Mouse (Mus musculus) stomach, embryonic 14.5 days (tissue): Measurements from ENCODE around the gene Gm6377. TPM values are rescaled to one million over a fixed set of nuclear protein-coding genes. Genes with fewer than 3 reads are reported as not detected.

Experiments used
- ATAC-seq: fragments of 200-750 bp; cut with Nextera tagmentation; 2 replicates; pipeline ENCODE4 v1.8.0; 2017; ENCODE audit warnings: low read depth, moderate TSS enrichment; ENCODE audit not compliant: insufficient number of reproducible peaks, insufficient read depth, low FRiP score
- H3K27ac ChIP-seq: fragments of 300-500 bp; sonication (generic); 2 replicates; pipeline ENCODE4 v1.5.1; 2014; ENCODE audit warnings: mild to moderate bottlenecking, low read length, moderate library complexity, mixed read lengths
- H3K27me3 ChIP-seq: fragments of 300-500 bp; sonication (generic); 2 replicates; pipeline ENCODE4 v1.6.1; 2014; ENCODE audit warnings: low read length, control low read depth, mixed read lengths; ENCODE audit not compliant: control insufficient read depth, insufficient read depth
- H3K36me3 ChIP-seq: fragments of 300-500 bp; sonication (generic); 2 replicates; pipeline ENCODE4 v1.6.1; 2014; ENCODE audit warnings: mild to moderate bottlenecking, control low read depth, low read length, moderate library complexity, mixed read lengths; ENCODE audit not compliant: control insufficient read depth, insufficient read depth
- H3K4me1 ChIP-seq: fragments of 300-500 bp; sonication (generic); 2 replicates; pipeline ENCODE4 v1.6.1; 2014; ENCODE audit warnings: low read length, control low read depth, mixed read lengths; ENCODE audit not compliant: control insufficient read depth, insufficient read depth
- H3K4me2 ChIP-seq: fragments of 300-500 bp; sonication (generic); replicated peaks from 2 replicates; pipeline ENCODE4 v1.6.1; 2014; ENCODE audit warnings: low read depth, low read length, control low read depth
- H3K4me3 ChIP-seq: fragments of 300-500 bp; sonication (generic); 2 replicates; pipeline ENCODE4 v1.5.1; 2014; ENCODE audit warnings: low read depth, low read length, control low read depth
- H3K9ac ChIP-seq: fragments of 300-500 bp; sonication (generic); replicated peaks from 2 replicates; pipeline ENCODE4 v1.6.1; 2014; ENCODE audit warnings: low read depth, mild to moderate bottlenecking, control low read depth, low read length, moderate library complexity, mixed read lengths
- H3K9me3 ChIP-seq: fragments of 300-500 bp; sonication (generic); 2 replicates; pipeline ENCODE4 v1.6.1; 2016; ENCODE audit warnings: low read depth, low read length, control low read depth; ENCODE audit not compliant: control insufficient read depth
- WGBS: fragments of 180-500 bp; shearing (Covaris S2); extraction: QIAGEN DNeasy Blood & Tissue Kit; methylation state at CpG from one replicate; pipeline ENCODE4 v1.1.7; 2014; 5-methylcytosine and 5-hydroxymethylcytosine counted together
- polyA plus RNA-seq: library from polyadenylated mRNA; unstranded; fragments of >200 nt; fragmentation: Nextera tagmentation; extraction: Ambion mirVana; gene quantifications from 2 replicates; pipeline ENCODE4 v1.2.1, GENCODE M21; 2014

Gm6377 gene
- polyA plus RNA-seq, 1 experiment from 2014 or later, result not detected

- H3K4me1 ChIP-seq, result no peaks in the 10 kb centered on the region
- H3K4me3 ChIP-seq, result no peak overlapping the region
- no peaks in the 10 kb centered on the region for H3K36me3 ChIP-seq
- no peak overlapping the region for H3K4me2 ChIP-seq
- no peak for ATAC-seq
- WGBS, result 79% methylated on average over 4 of the region's 4 CpGs
- no peaks in the 10 kb centered on the region for H3K9me3 ChIP-seq
- H3K9ac ChIP-seq, result no peak overlapping the region
- no peaks in the 10 kb centered on the region for H3K27me3 ChIP-seq
- H3K27ac ChIP-seq, result no peak overlapping the region
Measured at GRCm38 (mm10) chrX:109189607-109190006, 6.9 kb upstream of the Gm6377 start.

GRCm38 (mm10) chrX:109190969-109191368 lies 5.6 kb upstream of the Gm6377 start:
- H3K27ac ChIP-seq, result no peak overlapping the region
- WGBS, result 72% methylated on average over 4 of the region's 4 CpGs
- no peak for ATAC-seq

GRCm38 (mm10) chrX:109191436-109191835 lies 5.1 kb upstream of the Gm6377 start:
- Histone ChIP-seq H3K4me1 (no peaks in the 10 kb centered on the region), H3K9ac (no peak overlapping the region), H3K36me3 (no peaks in the 10 kb centered on the region), H3K4me3 (no peak overlapping the region), H3K27me3 (no peaks in the 10 kb centered on the region), H3K4me2 (no peak overlapping the region), H3K27ac (no peak overlapping the region), H3K9me3 (no peaks in the 10 kb centered on the region)
- ATAC-seq, result no peak
- 51% methylated on average over 4 of the region's 4 CpGs for WGBS

More at GRCm38 (mm10) chrX:109190969-109191368, 5.6 kb upstream of the Gm6377 start:
- no peaks in the 10 kb centered on the region for H3K27me3 ChIP-seq
- no peak overlapping the region for H3K9ac ChIP-seq
- no peaks in the 10 kb centered on the region for H3K4me1 ChIP-seq
- no peaks in the 10 kb centered on the region for H3K36me3 ChIP-seq
- H3K9me3 ChIP-seq, result no peaks in the 10 kb centered on the region
- H3K4me3 ChIP-seq, result no peak overlapping the region
- no peak overlapping the region for H3K4me2 ChIP-seq

GRCm38 (mm10) chrX:109207843-109208242 lies 11.3 kb downstream of the Gm6377 start:
- Histone ChIP-seq H3K9ac (no peak overlapping the region), H3K27ac (no peak overlapping the region), H3K9me3 (no peaks in the 10 kb centered on the region), H3K27me3 (no peaks in the 10 kb centered on the region), H3K4me2 (no peak overlapping the region), H3K36me3 (no peaks in the 10 kb centered on the region), H3K4me1 (no peaks in the 10 kb centered on the region), H3K4me3 (no peak overlapping the region)
- no peak for ATAC-seq

GRCm38 (mm10) chrX:109228720-109229119 lies 32.2 kb downstream of the Gm6377 start:
- no peak overlapping the region for H3K27ac ChIP-seq
- H3K9me3 ChIP-seq, result no peaks in the 10 kb centered on the region
- no peak for ATAC-seq
- WGBS, result 88% methylated on average over 1 of the region's 1 CpGs
- no peaks in the 10 kb centered on the region for H3K36me3 ChIP-seq
- no peak overlapping the region for H3K9ac ChIP-seq
- H3K4me1 ChIP-seq, result no peaks in the 10 kb centered on the region
- no peaks in the 10 kb centered on the region for H3K27me3 ChIP-seq
- no peak overlapping the region for H3K4me3 ChIP-seq
- H3K4me2 ChIP-seq, result no peak overlapping the region

GRCm38 (mm10) chrX:109235383-109236036 lies 39.0 kb downstream of the Gm6377 start:
- Histone ChIP-seq H3K27ac (no peak overlapping the region), H3K36me3 (no peaks in the 10 kb centered on the region), H3K4me2 (no peak overlapping the region), H3K9me3 (no peaks in the 10 kb centered on the region), H3K4me3 (no peak overlapping the region), H3K9ac (no peak overlapping the region), H3K27me3 (no peaks in the 10 kb centered on the region), H3K4me1 (no peaks in the 10 kb centered on the region)
- no peak for ATAC-seq
- 94% methylated on average over 3 of the region's 3 CpGs for WGBS

GRCm38 (mm10) chrX:109238163-109238562 lies 41.6 kb downstream of the Gm6377 start:
- H3K4me2 ChIP-seq, result no peak overlapping the region
- no peak for ATAC-seq
- no peaks in the 10 kb centered on the region for H3K27me3 ChIP-seq
- H3K4me1 ChIP-seq, result no peaks in the 10 kb centered on the region
- no peaks in the 10 kb centered on the region for H3K9me3 ChIP-seq
- H3K36me3 ChIP-seq, result no peaks in the 10 kb centered on the region
- no peak overlapping the region for H3K4me3 ChIP-seq
- H3K27ac ChIP-seq, result no peak overlapping the region
- no peak overlapping the region for H3K9ac ChIP-seq

Other genes with a start within 250 kb of the Gm6377 start
- gene Hmgn5, start 183.4 kb upstream of the Gm6377 start, polyA plus RNA-seq, result 32.1 and 34.0 TPM in 2 replicates
- gene Sh3bgrl, start 101.4 kb upstream of the Gm6377 start, polyA plus RNA-seq, result 174 and 178 TPM in 2 replicates